Mouse (Mus musculus): ENCODE data around the gene Clic3. TPM values are rescaled to one million over a fixed set of nuclear protein-coding genes. Genes with fewer than 3 reads are reported as not detected.
A peak's percentile ranks its signal among the peaks of the same experiment; 100 is the strongest.
"Not testable (repeated sequence)": the region's sequence is repeated elsewhere in the genome, so short reads cannot be mapped to it uniquely, and the experiment has no call there.

The Clic3 gene
- polyA plus RNA-seq (2015; fragmentation: Nextera tagmentation; extraction: Ambion mirVana) = 3.7 and 4.3 TPM in 2 replicates

DNA sequence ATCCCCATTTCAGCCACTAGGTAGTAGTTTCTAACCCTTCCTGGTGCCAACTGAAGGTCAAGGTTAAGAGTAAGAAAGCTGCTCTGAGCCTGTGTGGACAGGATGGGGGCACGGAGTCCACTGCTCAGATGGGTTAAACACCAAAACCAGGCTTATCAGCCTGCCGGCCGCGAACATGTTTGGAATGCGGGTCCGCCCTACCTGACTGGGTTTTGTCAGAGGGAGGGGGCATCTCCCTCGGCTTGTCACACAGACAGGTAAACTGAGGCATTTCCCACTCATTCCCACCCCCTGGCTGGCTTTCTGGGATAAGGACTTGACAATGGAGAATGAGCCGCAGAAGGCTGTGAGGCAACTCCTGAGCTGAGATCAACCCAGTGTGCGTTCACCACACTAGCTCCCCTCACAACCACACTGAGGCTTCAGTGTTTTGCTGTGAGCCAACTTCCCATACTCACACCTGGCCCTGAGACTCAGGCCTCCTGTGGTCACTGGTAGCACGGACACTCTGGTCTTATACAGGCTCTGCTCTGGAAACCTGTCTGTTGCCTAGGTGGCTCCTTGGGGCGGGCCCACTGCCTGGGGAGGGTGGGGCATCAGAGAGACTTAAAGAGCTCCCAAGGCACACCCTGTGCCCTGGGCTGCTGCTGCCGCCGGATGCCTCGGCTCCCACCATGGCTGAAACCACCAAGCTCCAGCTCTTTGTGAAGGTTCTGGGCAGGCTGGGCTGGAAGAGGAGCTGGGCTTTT lies at the start of gene Clic3:
Gene Clic3, plus strand, starts transcription at position 634 of the 749 bp plus-strand sequence.
- no peak for ATAC-seq (ENCODE audit: low FRiP score, low read depth)
- 67% methylated on average over 14 of the region's 14 CpGs for WGBS

GRCm38 (mm10) chr2:25408908-25409307 lies 47.7 kb upstream of the Clic3 start:
- Histone ChIP-seq H3K36me3 (peaks cover 51% of the 10 kb centered on the region), H3K4me1 (replicated peaks) (peaks cover 22% of the 10 kb centered on the region)

More for the DNA sequence above, at the start of gene Clic3:
- H3K36me3 ChIP-seq = peaks cover 7% of the 10 kb centered on the region; the same call in 1 of the 2 replicates
- no peaks in the 10 kb centered on the region for H3K27me3 ChIP-seq
- H3K27ac ChIP-seq (replicated peaks) = no peak within 1 kb of the TSS
- peaks cover 20% of the 10 kb centered on the region for H3K4me1 ChIP-seq (replicated peaks)
- H3K4me2 ChIP-seq = no peak within 1 kb of the TSS
- no peak within 1 kb of the TSS for H3K9ac ChIP-seq
- no peak within 1 kb of the TSS for H3K4me3 ChIP-seq
- H3K9me3 ChIP-seq = no peaks in the 10 kb centered on the region

GRCm38 (mm10) chr2:25413436-25413835 lies 43.2 kb upstream of the Clic3 start:
- H3K27ac ChIP-seq (replicated peaks); H3K9me3 ChIP-seq; H3K4me3 ChIP-seq; H3K4me1 ChIP-seq (replicated peaks); H3K4me2 ChIP-seq; H3K27me3 ChIP-seq; H3K9ac ChIP-seq; ATAC-seq (ENCODE audit: low FRiP score, low read depth): not testable (repeated sequence)
- peaks cover 40% of the 10 kb centered on the region for H3K36me3 ChIP-seq

More at GRCm38 (mm10) chr2:25408908-25409307, 47.7 kb upstream of the Clic3 start:
- no peak overlapping the region for H3K27ac ChIP-seq (replicated peaks)
- WGBS = 93% methylated on average over 10 of the region's 10 CpGs
- H3K4me2 ChIP-seq = no peak overlapping the region
- H3K4me3 ChIP-seq = no peak overlapping the region
- no peaks in the 10 kb centered on the region for H3K9me3 ChIP-seq
- H3K9ac ChIP-seq = no peak overlapping the region
- no peaks in the 10 kb centered on the region for H3K27me3 ChIP-seq
- ATAC-seq (ENCODE audit: low FRiP score, low read depth) = no peak

DNA sequence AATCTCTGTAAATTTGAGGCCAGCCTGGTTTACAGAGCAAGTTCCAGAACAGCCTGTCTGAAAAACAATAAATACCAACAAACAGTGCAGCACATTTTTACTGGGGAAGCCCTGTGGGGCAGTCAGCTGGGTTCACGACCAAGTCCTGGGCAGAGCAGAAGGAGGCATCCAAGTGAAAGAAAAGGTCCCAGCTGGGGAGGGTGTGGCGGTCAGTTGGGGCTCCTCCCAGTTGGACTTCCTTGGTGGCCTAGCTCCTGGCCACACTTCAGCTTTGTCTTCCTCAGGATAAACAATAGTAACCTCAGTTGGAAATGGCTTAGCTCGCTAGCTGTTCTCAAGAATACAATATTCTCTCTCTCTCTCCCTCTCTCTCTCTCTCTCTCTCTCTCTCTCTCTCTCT lies 39.2 kb upstream of the Clic3 start:
- no peak overlapping the region for H3K4me3 ChIP-seq
- H3K9ac ChIP-seq = no peak overlapping the region
- ATAC-seq (ENCODE audit: low FRiP score, low read depth) = no peak
- 17% methylated on average over 3 of the region's 3 CpGs for WGBS
- no peaks in the 10 kb centered on the region for H3K4me1 ChIP-seq (replicated peaks)
- no peaks in the 10 kb centered on the region for H3K27me3 ChIP-seq
- no peak overlapping the region for H3K4me2 ChIP-seq
- H3K9me3 ChIP-seq = no peaks in the 10 kb centered on the region
- H3K36me3 ChIP-seq = peaks cover 11% of the 10 kb centered on the region; the same call in 1 of the 2 replicates
- H3K27ac ChIP-seq (replicated peaks) = no peak overlapping the region

DNA sequence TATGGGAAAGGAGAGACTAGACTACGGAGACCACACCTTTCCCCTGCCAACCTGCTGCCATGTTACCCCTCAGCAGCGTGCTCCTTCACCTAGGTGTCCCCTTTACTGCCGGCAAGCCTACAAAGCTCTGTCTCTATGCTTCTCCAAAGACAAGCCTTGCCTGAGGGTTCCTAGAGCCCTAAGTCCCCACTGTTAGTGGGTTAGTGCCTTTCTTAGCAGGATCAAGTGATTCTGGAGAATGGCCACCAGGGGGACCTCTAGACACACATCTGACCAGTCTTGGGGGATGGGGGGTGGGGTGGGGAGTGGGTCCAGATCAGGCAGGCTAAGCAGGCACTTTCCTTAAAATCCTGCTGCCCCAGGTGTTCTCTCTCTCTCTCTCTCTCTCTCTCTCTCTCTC lies 34.7 kb upstream of the Clic3 start:
- no peak overlapping the region for H3K9ac ChIP-seq
- H3K9me3 ChIP-seq = no peaks in the 10 kb centered on the region
- no peaks in the 10 kb centered on the region for H3K36me3 ChIP-seq
- ATAC-seq (ENCODE audit: low FRiP score, low read depth) = peak; percentile 47; the same call in 1 of the 2 replicates
- H3K27me3 ChIP-seq = peaks cover 8% of the 10 kb centered on the region; the same call in 1 of the 2 replicates
- no peaks in the 10 kb centered on the region for H3K4me1 ChIP-seq (replicated peaks)
- 19% methylated on average over 3 of the region's 3 CpGs for WGBS
- H3K4me3 ChIP-seq = no peak overlapping the region
- H3K4me2 ChIP-seq = no peak overlapping the region
- H3K27ac ChIP-seq (replicated peaks) = no peak overlapping the region

- H3K4me1 ChIP-seq (replicated peaks) = no peaks in the 10 kb centered on the region
- WGBS = 67% methylated on average over 17 of the region's 17 CpGs
Observed at GRCm38 (mm10) chr2:25422587-25423410, 33.8 kb upstream of the Clic3 start, which contains the start of gene Fut7. Fut7 (plus strand) TSS chr2:25423267.

GRCm38 (mm10) chr2:25423626-25424025 lies 33.0 kb upstream of the Clic3 start:
- Histone ChIP-seq H3K27me3 (peaks cover 8% of the 10 kb centered on the region; the same call in 1 of the 2 replicates), H3K9me3 (no peaks in the 10 kb centered on the region), H3K9ac (no peak overlapping the region), H3K4me3 (no peak overlapping the region), H3K4me1 (replicated peaks) (peaks cover 3% of the 10 kb centered on the region), H3K4me2 (no peak overlapping the region), H3K27ac (replicated peaks) (no peak overlapping the region), H3K36me3 (no peaks in the 10 kb centered on the region)
- ATAC-seq (ENCODE audit: low FRiP score, low read depth) = no peak
- WGBS = 64% methylated on average over 1 of the region's 1 CpGs

More at GRCm38 (mm10) chr2:25422587-25423410, 33.8 kb upstream of the Clic3 start, which contains the start of gene Fut7:
- Histone ChIP-seq H3K4me3 (no peak within 1 kb of the TSS), H3K4me2 (no peak within 1 kb of the TSS), H3K27ac (replicated peaks) (no peak within 1 kb of the TSS), H3K9me3 (no peaks in the 10 kb centered on the region), H3K27me3 (peaks cover 8% of the 10 kb centered on the region; the same call in 1 of the 2 replicates), H3K36me3 (no peaks in the 10 kb centered on the region), H3K9ac (no peak within 1 kb of the TSS)
- no peak for ATAC-seq (ENCODE audit: low FRiP score, low read depth)

DNA sequence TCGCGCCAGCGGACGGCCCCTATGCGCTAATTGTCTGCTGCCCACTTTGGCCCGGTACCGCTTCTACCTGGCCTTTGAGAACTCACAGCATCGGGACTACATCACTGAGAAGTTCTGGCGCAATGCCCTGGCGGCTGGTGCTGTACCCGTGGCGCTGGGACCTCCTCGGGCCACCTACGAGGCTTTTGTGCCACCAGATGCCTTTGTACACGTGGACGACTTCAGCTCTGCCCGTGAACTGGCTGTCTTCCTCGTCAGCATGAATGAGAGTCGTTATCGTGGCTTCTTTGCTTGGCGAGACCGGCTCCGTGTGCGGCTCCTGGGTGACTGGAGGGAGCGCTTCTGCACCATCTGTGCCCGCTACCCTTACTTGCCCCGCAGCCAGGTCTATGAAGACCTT lies 31.2 kb upstream of the Clic3 start:
- peaks cover 20% of the 10 kb centered on the region for H3K4me1 ChIP-seq (replicated peaks)
- 46% methylated on average over 27 of the region's 27 CpGs for WGBS
- H3K27me3 ChIP-seq = peaks cover 8% of the 10 kb centered on the region; the same call in 1 of the 2 replicates
- no peak overlapping the region for H3K4me3 ChIP-seq
- H3K4me2 ChIP-seq = no peak overlapping the region
- ATAC-seq (ENCODE audit: low FRiP score, low read depth) = no peak
- no peaks in the 10 kb centered on the region for H3K36me3 ChIP-seq
- no peaks in the 10 kb centered on the region for H3K9me3 ChIP-seq
- H3K9ac ChIP-seq = no peak overlapping the region
- H3K27ac ChIP-seq (replicated peaks) = no peak overlapping the region

DNA sequence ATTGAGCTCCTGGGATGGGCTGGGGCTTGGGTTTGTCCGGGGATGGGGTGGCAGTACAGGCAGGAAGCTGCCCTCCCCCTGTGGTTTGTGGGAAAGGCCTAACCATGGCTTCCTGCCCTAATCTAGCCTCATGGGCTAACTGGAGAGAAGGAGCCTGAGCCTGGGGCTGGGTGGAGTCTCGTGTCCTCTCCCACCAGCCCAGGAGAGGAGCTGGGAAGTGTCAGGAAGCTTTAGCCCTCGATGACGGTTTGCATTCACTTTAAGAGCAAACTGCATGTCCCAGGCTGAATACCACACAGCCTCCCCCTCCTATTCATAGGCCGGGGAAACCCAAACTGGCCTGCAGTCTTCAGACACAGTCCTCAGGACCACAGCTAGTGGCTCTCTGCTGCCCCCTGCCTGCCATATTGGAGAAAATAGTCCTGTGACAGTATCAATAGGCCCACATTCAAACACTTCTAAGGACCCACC lies 29.9 kb upstream of the Clic3 start:
- H3K9me3 ChIP-seq = no peaks in the 10 kb centered on the region
- no peak overlapping the region for H3K4me3 ChIP-seq
- peaks cover 8% of the 10 kb centered on the region; the same call in 1 of the 2 replicates for H3K27me3 ChIP-seq
- no peak overlapping the region for H3K27ac ChIP-seq (replicated peaks)
- no peak overlapping the region for H3K4me2 ChIP-seq
- 32% methylated on average over 5 of the region's 5 CpGs for WGBS
- peaks cover 32% of the 10 kb centered on the region for H3K4me1 ChIP-seq (replicated peaks)
- H3K9ac ChIP-seq = no peak overlapping the region
- no peaks in the 10 kb centered on the region for H3K36me3 ChIP-seq
- no peak for ATAC-seq (ENCODE audit: low FRiP score, low read depth)

- Histone ChIP-seq H3K9me3 (no peaks in the 10 kb centered on the region), H3K4me2 (no peak overlapping the region), H3K4me1 (replicated peaks) (peaks cover 37% of the 10 kb centered on the region), H3K36me3 (no peaks in the 10 kb centered on the region), H3K27ac (replicated peaks) (no peak overlapping the region), H3K27me3 (peaks cover 8% of the 10 kb centered on the region; the same call in 1 of the 2 replicates), H3K4me3 (no peak overlapping the region), H3K9ac (no peak overlapping the region)
- WGBS = 87% methylated on average over 5 of the region's 5 CpGs
- no peak for ATAC-seq (ENCODE audit: low FRiP score, low read depth)
Observed at GRCm38 (mm10) chr2:25427256-25427655, 29.4 kb upstream of the Clic3 start.

DNA sequence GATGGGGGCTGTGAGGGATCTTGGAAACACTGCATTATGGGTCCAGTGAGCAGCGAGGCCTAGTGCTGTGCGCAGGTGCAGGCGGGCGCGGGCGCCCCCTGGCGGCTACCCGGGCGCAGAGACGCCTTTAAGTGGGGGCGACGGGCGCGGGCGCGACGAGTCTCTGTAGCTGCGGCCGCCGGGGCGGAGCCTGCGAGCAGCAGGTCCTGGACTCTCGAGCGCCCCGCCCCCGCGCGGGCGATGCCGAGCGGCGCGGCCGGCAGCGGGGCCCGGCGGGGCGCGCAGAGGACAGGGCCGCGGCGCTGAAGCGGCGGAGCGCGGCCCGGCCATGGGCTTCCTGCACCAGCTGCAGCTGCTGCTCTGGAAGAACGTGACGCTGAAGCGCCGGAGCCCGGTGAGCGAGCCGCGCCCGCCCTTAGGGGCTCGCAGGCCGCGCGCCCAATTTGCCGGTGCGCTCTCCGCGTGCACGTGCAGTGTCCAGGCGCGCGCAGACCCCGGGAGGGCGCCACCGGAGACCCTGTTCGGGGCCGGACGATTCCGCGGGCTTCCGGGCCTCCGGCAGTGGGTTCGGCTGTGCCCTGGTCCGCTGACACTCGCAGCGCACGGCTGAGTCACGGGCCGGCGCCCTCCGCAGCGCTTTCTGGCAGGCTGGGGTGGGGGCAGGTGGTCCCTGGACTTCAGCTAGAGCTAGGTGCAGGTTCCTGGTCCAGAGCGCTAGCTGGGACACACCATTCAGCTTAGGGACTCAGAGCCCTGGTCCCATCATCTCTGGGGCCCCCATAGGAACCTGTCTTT lies 28.0 kb upstream of the Clic3 start, which contains the start of gene Abca2:
Gene Abca2, plus strand, starts transcription at position 262 of the 795 bp plus-strand sequence.
- Histone ChIP-seq H3K4me1 (replicated peaks) (peaks cover 38% of the 10 kb centered on the region), H3K27ac (replicated peaks) (peak within 1 kb of the TSS; percentile 91), H3K9me3 (no peaks in the 10 kb centered on the region), H3K9ac (peak within 1 kb of the TSS; percentile 88), H3K36me3 (no peaks in the 10 kb centered on the region; the same call in 1 of the 2 replicates), H3K4me2 (peak within 1 kb of the TSS; percentile 77), H3K4me3 (peak within 1 kb of the TSS; percentile 72), H3K27me3 (peaks cover 5% of the 10 kb centered on the region; the same call in 1 of the 2 replicates)
- ATAC-seq (ENCODE audit: low FRiP score, low read depth) = peak; percentile 84
- under 1% methylated on average over 65 of the region's 89 CpGs for WGBS
